Mouse (Mus musculus): ENCODE data around the gene Ubr1. TPM values are rescaled to one million over a fixed set of nuclear protein-coding genes. Genes with fewer than 3 reads are reported as not detected.
"Not testable (repeated sequence)": the region's sequence is repeated elsewhere in the genome, so short reads cannot be mapped to it uniquely, and the experiment has no call there.

Ubr1 gene
- polyA plus RNA-seq, 1 experiment from 2014 or later: 22.7 TPM

DNA sequence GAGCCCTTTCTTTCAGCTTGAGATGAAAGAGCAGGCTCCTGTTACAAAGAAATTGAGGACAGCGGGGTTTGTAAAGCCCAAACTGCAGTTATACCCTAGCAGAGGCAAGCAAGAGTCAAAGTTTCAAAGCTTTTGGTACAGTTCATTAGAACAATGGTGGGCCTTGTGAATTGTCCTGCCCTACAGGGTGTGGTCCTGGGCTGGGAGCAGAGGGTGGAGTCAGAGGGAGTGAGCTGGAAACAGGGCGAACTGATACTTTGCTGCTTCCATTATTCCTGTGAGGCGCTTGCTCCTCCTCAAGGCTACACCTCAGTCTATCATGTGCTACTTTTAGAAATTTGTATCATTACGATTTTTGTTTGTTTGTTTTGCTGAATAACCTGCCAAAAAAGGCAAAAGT is 20.7 kb upstream of the Ubr1 start:
- WGBS: 74% methylated on average over 4 of the region's 4 CpGs
- H3K27ac ChIP-seq: no peak overlapping the region
- no peak for DNase-seq (ENCODE audit: low spot score)
- H3K36me3 ChIP-seq: no peaks in the 10 kb centered on the region
- no peaks in the 10 kb centered on the region for H3K4me1 ChIP-seq
- no peaks in the 10 kb centered on the region for H3K27me3 ChIP-seq (ENCODE audit: insufficient read depth, poor library complexity, severe bottlenecking)
- H3K9me3 ChIP-seq: no peaks in the 10 kb centered on the region
- H3K4me3 ChIP-seq: no peak overlapping the region

DNA sequence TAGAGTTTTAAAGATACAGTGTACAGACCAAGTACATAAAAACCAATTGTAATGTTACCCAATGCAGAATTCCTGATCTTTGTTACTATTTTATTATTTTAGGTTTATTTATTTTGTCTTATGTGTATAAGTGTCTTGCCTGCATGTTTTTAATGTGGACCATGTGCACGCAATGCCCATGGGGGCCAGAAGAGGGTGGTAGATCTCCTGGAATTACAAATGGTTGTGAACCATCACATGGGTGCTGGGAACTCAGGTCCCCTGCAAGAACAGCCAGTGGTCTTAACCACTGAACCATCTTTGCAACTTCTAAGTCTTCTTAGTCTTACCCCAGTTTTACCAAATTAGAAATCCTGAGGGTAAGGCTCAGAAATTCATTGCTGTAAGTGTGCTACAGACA is 14.7 kb upstream of the Ubr1 start:
- no peaks in the 10 kb centered on the region for H3K4me1 ChIP-seq
- WGBS: 95% methylated on average over 1 of the region's 1 CpGs
- H3K36me3 ChIP-seq: no peaks in the 10 kb centered on the region
- H3K27ac ChIP-seq: no peak overlapping the region
- DNase-seq (ENCODE audit: low spot score): no peak
- H3K9me3 ChIP-seq: no peaks in the 10 kb centered on the region
- no peak overlapping the region for H3K4me3 ChIP-seq
- H3K27me3 ChIP-seq (ENCODE audit: insufficient read depth, poor library complexity, severe bottlenecking): no peaks in the 10 kb centered on the region

- Histone ChIP-seq H3K9me3 (no peaks in the 10 kb centered on the region), H3K4me3 (no peak overlapping the region), H3K36me3 (no peaks in the 10 kb centered on the region), H3K27ac (no peak overlapping the region), H3K4me1 (no peaks in the 10 kb centered on the region), H3K27me3 (ENCODE audit: insufficient read depth, poor library complexity, severe bottlenecking) (no peaks in the 10 kb centered on the region)
- 28% methylated on average over 2 of the region's 2 CpGs for WGBS
- no peak for DNase-seq (ENCODE audit: low spot score)
These were observed 13.1 kb upstream of the Ubr1 start for GRCm38 (mm10) chr2:120983611-120984010.

DNA sequence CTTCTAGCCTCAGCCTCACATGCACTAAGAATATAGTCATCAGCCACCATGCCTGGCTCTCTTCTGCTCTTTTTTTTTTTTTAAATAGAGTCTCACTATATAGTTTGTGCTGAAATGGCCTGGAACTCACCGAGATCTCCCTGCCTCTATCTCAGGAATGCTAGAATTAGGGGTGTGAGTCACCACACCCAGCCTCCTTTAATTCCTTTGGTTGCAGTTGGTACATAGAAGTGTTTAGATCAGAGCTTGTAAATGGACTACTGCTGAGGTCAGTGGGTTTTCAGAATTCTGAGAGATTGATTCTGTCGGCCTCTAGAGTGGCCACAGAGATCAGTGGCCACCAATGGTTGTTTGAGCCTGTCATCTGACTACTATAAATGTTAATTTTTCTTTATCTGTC is 10.3 kb upstream of the Ubr1 start:
- H3K4me3 ChIP-seq: no peak overlapping the region
- H3K9me3 ChIP-seq: no peaks in the 10 kb centered on the region
- H3K27ac ChIP-seq: no peak overlapping the region
- no peaks in the 10 kb centered on the region for H3K36me3 ChIP-seq
- 42% methylated on average over 2 of the region's 2 CpGs for WGBS
- H3K4me1 ChIP-seq: no peaks in the 10 kb centered on the region
- no peaks in the 10 kb centered on the region for H3K27me3 ChIP-seq (ENCODE audit: insufficient read depth, poor library complexity, severe bottlenecking)
- no peak for DNase-seq (ENCODE audit: low spot score)

DNA sequence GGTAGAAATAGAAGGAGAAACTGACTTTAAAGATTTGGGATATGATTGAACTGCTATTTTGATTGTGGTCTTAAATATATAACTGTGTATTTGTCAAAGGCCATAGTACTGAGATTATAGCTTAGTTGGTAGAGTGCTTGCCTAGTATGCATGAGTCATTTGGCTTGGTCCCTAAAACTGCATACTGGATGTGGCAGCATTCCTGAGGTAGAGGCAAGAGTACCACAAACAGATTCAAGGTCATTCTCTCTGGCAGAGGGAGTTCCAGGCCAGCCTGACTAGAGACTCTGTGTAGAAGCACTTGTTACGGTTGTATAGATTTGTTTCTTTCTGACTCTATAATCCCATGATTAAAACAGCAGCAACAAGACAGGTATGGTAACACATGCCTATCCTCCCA is 9.3 kb upstream of the Ubr1 start:
- DNase-seq (ENCODE audit: low spot score): no peak
- no peaks in the 10 kb centered on the region for H3K27me3 ChIP-seq (ENCODE audit: insufficient read depth, poor library complexity, severe bottlenecking)
- no peaks in the 10 kb centered on the region for H3K36me3 ChIP-seq
- H3K9me3 ChIP-seq: no peaks in the 10 kb centered on the region
- H3K4me1 ChIP-seq: no peaks in the 10 kb centered on the region
- H3K27ac ChIP-seq: no peak overlapping the region
- no peak overlapping the region for H3K4me3 ChIP-seq
- 79% methylated on average over 1 of the region's 1 CpGs for WGBS

GRCm38 (mm10) chr2:120978693-120979037 is 8.2 kb upstream of the Ubr1 start:
- no peaks in the 10 kb centered on the region for H3K4me1 ChIP-seq
- no peaks in the 10 kb centered on the region for H3K36me3 ChIP-seq
- H3K27ac ChIP-seq: no peak overlapping the region
- no peak for DNase-seq (ENCODE audit: low spot score)
- H3K9me3 ChIP-seq: no peaks in the 10 kb centered on the region
- no peaks in the 10 kb centered on the region for H3K27me3 ChIP-seq (ENCODE audit: insufficient read depth, poor library complexity, severe bottlenecking)
- H3K4me3 ChIP-seq: no peak overlapping the region
- 65% methylated on average over 2 of the region's 2 CpGs for WGBS

GRCm38 (mm10) chr2:120977926-120978692 is 7.6 kb upstream of the Ubr1 start:
- 79% methylated on average over 8 of the region's 8 CpGs for WGBS
- Histone ChIP-seq H3K27ac (peak overlapping the region; percentile 89; the same call in 1 of the 2 replicates), H3K4me1 (no peaks in the 10 kb centered on the region), H3K36me3 (no peaks in the 10 kb centered on the region), H3K9me3 (no peaks in the 10 kb centered on the region), H3K27me3 (ENCODE audit: insufficient read depth, poor library complexity, severe bottlenecking) (no peaks in the 10 kb centered on the region), H3K4me3 (peak overlapping the region; percentile 77)
- DNase-seq (ENCODE audit: low spot score): no peak

- H3K27me3 ChIP-seq (ENCODE audit: insufficient read depth, poor library complexity, severe bottlenecking): no peaks in the 10 kb centered on the region
- H3K36me3 ChIP-seq: no peaks in the 10 kb centered on the region
- DNase-seq (ENCODE audit: low spot score): peak; percentile 84
- H3K4me1 ChIP-seq: no peaks in the 10 kb centered on the region
- H3K27ac ChIP-seq: peak within 1 kb of the TSS; percentile 89
- no peaks in the 10 kb centered on the region for H3K9me3 ChIP-seq
- WGBS: 2% methylated on average over 71 of the region's 71 CpGs
- peak within 1 kb of the TSS; percentile 77 for H3K4me3 ChIP-seq
These were observed 6.7 kb upstream of the Ubr1 start, which contains the start of gene Tmem62 for GRCm38 (mm10) chr2:120976990-120977925. Tmem62 (plus strand) TSS chr2:120977017.

- no peaks in the 10 kb centered on the region for H3K36me3 ChIP-seq
- no peak for DNase-seq (ENCODE audit: low spot score)
- no peaks in the 10 kb centered on the region for H3K27me3 ChIP-seq (ENCODE audit: insufficient read depth, poor library complexity, severe bottlenecking)
- H3K4me1 ChIP-seq: no peaks in the 10 kb centered on the region
- H3K9me3 ChIP-seq: no peaks in the 10 kb centered on the region
- H3K27ac ChIP-seq: no peak overlapping the region
- WGBS: 50% methylated on average over 4 of the region's 4 CpGs
- peak overlapping the region; percentile 77 for H3K4me3 ChIP-seq
These were observed 5.8 kb upstream of the Ubr1 start for GRCm38 (mm10) chr2:120976308-120976707.

GRCm38 (mm10) chr2:120972964-120973363 is 2.4 kb upstream of the Ubr1 start:
- Histone ChIP-seq H3K9me3 (no peaks in the 10 kb centered on the region), H3K4me1 (peaks cover 8% of the 10 kb centered on the region), H3K4me3 (no peak overlapping the region), H3K36me3 (no peaks in the 10 kb centered on the region), H3K27ac (no peak overlapping the region), H3K27me3 (ENCODE audit: insufficient read depth, poor library complexity, severe bottlenecking) (no peaks in the 10 kb centered on the region)
- WGBS: 13% methylated on average over 5 of the region's 5 CpGs
- no peak for DNase-seq (ENCODE audit: low spot score)

- H3K9me3 ChIP-seq; H3K4me3 ChIP-seq; H3K27me3 ChIP-seq (ENCODE audit: insufficient read depth, poor library complexity, severe bottlenecking); DNase-seq (ENCODE audit: low spot score); H3K36me3 ChIP-seq; H3K4me1 ChIP-seq; H3K27ac ChIP-seq: not testable (repeated sequence)
- 95% methylated on average over 8 of the region's 8 CpGs for WGBS
These were observed 1.7 kb upstream of the Ubr1 start for GRCm38 (mm10) chr2:120972257-120972656.

DNA sequence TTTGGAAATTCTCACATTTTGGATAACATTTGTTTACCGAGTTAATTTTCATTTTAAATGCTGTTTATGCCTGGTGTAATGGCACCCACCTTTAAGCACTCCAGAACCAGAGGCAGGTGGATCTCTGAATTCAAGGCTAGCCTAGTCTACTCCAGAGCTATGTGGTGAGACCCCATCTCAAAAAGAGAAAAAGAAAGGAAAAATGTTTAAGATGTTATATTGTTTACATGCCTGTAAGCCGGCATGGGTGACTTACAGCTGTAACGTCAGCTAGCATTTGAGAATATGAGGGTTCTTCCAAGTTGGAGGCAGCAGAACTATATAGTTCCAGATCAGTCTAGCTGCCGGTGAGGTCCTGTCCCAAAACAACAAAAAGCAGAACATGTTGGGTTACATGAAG is 1.3 kb upstream of the Ubr1 start:
- Histone ChIP-seq H3K27me3 (ENCODE audit: insufficient read depth, poor library complexity, severe bottlenecking) (no peaks in the 10 kb centered on the region), H3K4me3 (no peak overlapping the region), H3K4me1 (peaks cover 10% of the 10 kb centered on the region), H3K9me3 (no peaks in the 10 kb centered on the region), H3K36me3 (no peaks in the 10 kb centered on the region), H3K27ac (no peak overlapping the region)
- 84% methylated on average over 4 of the region's 4 CpGs for WGBS
- no peak for DNase-seq (ENCODE audit: low spot score)

- no peaks in the 10 kb centered on the region for H3K36me3 ChIP-seq
- no peaks in the 10 kb centered on the region for H3K9me3 ChIP-seq
- no peaks in the 10 kb centered on the region for H3K27me3 ChIP-seq (ENCODE audit: insufficient read depth, poor library complexity, severe bottlenecking)
- peak overlapping the region; percentile 92 for H3K4me3 ChIP-seq
- peak overlapping the region; percentile 97 for H3K27ac ChIP-seq
- DNase-seq (ENCODE audit: low spot score): peak; percentile 77
- under 1% methylated on average over 23 of the region's 23 CpGs for WGBS
- H3K4me1 ChIP-seq: peaks cover 12% of the 10 kb centered on the region
These were observed 423 bp downstream of the Ubr1 start for GRCm38 (mm10) chr2:120970045-120970539.

Data from heart, embryonic 10.5 days (tissue).